Mouse (Mus musculus): ENCODE results near the gene Lcn2. TPM values are rescaled to one million over a fixed set of nuclear protein-coding genes. Genes with fewer than 3 reads are reported as not detected.
A peak's percentile ranks its signal among the peaks of the same experiment; 100 is the strongest.

Gene Lcn2
- polyA plus RNA-seq, 1 experiment from 2014 or later = not detected

GRCm38 (mm10) chr2:32348311-32348710 is 39.7 kb downstream of the Lcn2 start:
- no peak overlapping the region for H3K4me3 ChIP-seq (replicated peaks; ENCODE audit: low read depth, low read length)
- H3K27me3 ChIP-seq (ENCODE audit: control insufficient read depth, insufficient read depth, low read length) = no peaks in the 10 kb centered on the region
- H3K4me2 ChIP-seq (ENCODE audit: low read length) = no peak overlapping the region
- H3K4me1 ChIP-seq (ENCODE audit: control insufficient read depth, insufficient read depth, low read length) = peaks cover 20% of the 10 kb centered on the region
- DNase-seq (no peak), ATAC-seq (ENCODE audit: low FRiP score, low TSS enrichment) (no peak)
- H3K27ac ChIP-seq (replicated peaks; ENCODE audit: low read depth, low read length) = no peak overlapping the region
- WGBS = 88% methylated on average over 11 of the region's 11 CpGs
- no peak overlapping the region for H3K9ac ChIP-seq (replicated peaks; ENCODE audit: low read length)
- no peaks in the 10 kb centered on the region for H3K9me3 ChIP-seq (ENCODE audit: control insufficient read depth, low read length)
- peaks cover 4% of the 10 kb centered on the region; the same call in 1 of the 2 replicates for H3K36me3 ChIP-seq (ENCODE audit: control insufficient read depth, insufficient read depth, low read length)

- no peaks in the 10 kb centered on the region for H3K9me3 ChIP-seq (ENCODE audit: control insufficient read depth, low read length)
- H3K4me3 ChIP-seq (replicated peaks; ENCODE audit: low read depth, low read length) = no peak overlapping the region
- 79% methylated on average over 6 of the region's 6 CpGs for WGBS
- H3K27ac ChIP-seq (replicated peaks; ENCODE audit: low read depth, low read length) = no peak overlapping the region
- no peak overlapping the region for H3K9ac ChIP-seq (replicated peaks; ENCODE audit: low read length)
- DNase-seq = no peak
- peaks cover 20% of the 10 kb centered on the region for H3K4me1 ChIP-seq (ENCODE audit: control insufficient read depth, insufficient read depth, low read length)
- ATAC-seq (ENCODE audit: low FRiP score, low TSS enrichment) = no peak
- H3K4me2 ChIP-seq (ENCODE audit: low read length) = no peak overlapping the region
- no peaks in the 10 kb centered on the region for H3K27me3 ChIP-seq (ENCODE audit: control insufficient read depth, insufficient read depth, low read length)
- peaks cover 4% of the 10 kb centered on the region; the same call in 1 of the 2 replicates for H3K36me3 ChIP-seq (ENCODE audit: control insufficient read depth, insufficient read depth, low read length)
These were observed 41.0 kb downstream of the Lcn2 start for GRCm38 (mm10) chr2:32347019-32347418.

GRCm38 (mm10) chr2:32344598-32345321 is 43.3 kb downstream of the Lcn2 start:
- H3K4me3 ChIP-seq (replicated peaks; ENCODE audit: low read depth, low read length) = no peak overlapping the region
- H3K9ac ChIP-seq (replicated peaks; ENCODE audit: low read length) = no peak overlapping the region
- no peak overlapping the region for H3K27ac ChIP-seq (replicated peaks; ENCODE audit: low read depth, low read length)
- H3K36me3 ChIP-seq (ENCODE audit: control insufficient read depth, insufficient read depth, low read length) = peaks cover 12% of the 10 kb centered on the region
- no peak overlapping the region for H3K4me2 ChIP-seq (ENCODE audit: low read length)
- no peaks in the 10 kb centered on the region for H3K9me3 ChIP-seq (ENCODE audit: control insufficient read depth, low read length)
- DNase-seq = no peak
- no peaks in the 10 kb centered on the region for H3K27me3 ChIP-seq (ENCODE audit: control insufficient read depth, insufficient read depth, low read length)
- WGBS = 55% methylated on average over 14 of the region's 14 CpGs
- no peak for ATAC-seq (ENCODE audit: low FRiP score, low TSS enrichment)
- H3K4me1 ChIP-seq (ENCODE audit: control insufficient read depth, insufficient read depth, low read length) = no peaks in the 10 kb centered on the region

- DNase-seq = no peak
- H3K27ac ChIP-seq (replicated peaks; ENCODE audit: low read depth, low read length) = no peak overlapping the region
These were observed 44.0 kb downstream of the Lcn2 start for GRCm38 (mm10) chr2:32344056-32344455.

GRCm38 (mm10) chr2:32343351-32343671 is 44.7 kb downstream of the Lcn2 start:
- H3K27me3 ChIP-seq (ENCODE audit: control insufficient read depth, insufficient read depth, low read length) = no peaks in the 10 kb centered on the region
- H3K4me3 ChIP-seq (replicated peaks; ENCODE audit: low read depth, low read length) = no peak overlapping the region
- no peak overlapping the region for H3K4me2 ChIP-seq (ENCODE audit: low read length)
- no peaks in the 10 kb centered on the region for H3K9me3 ChIP-seq (ENCODE audit: control insufficient read depth, low read length)
- no peak overlapping the region for H3K27ac ChIP-seq (replicated peaks; ENCODE audit: low read depth, low read length)
- no peaks in the 10 kb centered on the region for H3K4me1 ChIP-seq (ENCODE audit: control insufficient read depth, insufficient read depth, low read length)
- H3K36me3 ChIP-seq (ENCODE audit: control insufficient read depth, insufficient read depth, low read length) = peaks cover 18% of the 10 kb centered on the region
- no peak overlapping the region for H3K9ac ChIP-seq (replicated peaks; ENCODE audit: low read length)
- DNase-seq = no peak
- no peak for ATAC-seq (ENCODE audit: low FRiP score, low TSS enrichment)
- WGBS = 95% methylated on average over 2 of the region's 2 CpGs

More at GRCm38 (mm10) chr2:32344056-32344455, 44.0 kb downstream of the Lcn2 start:
- Histone ChIP-seq H3K4me1 (ENCODE audit: control insufficient read depth, insufficient read depth, low read length) (no peaks in the 10 kb centered on the region), H3K9ac (replicated peaks; ENCODE audit: low read length) (no peak overlapping the region), H3K36me3 (ENCODE audit: control insufficient read depth, insufficient read depth, low read length) (peaks cover 18% of the 10 kb centered on the region), H3K4me3 (replicated peaks; ENCODE audit: low read depth, low read length) (no peak overlapping the region), H3K27me3 (ENCODE audit: control insufficient read depth, insufficient read depth, low read length) (no peaks in the 10 kb centered on the region), H3K4me2 (ENCODE audit: low read length) (no peak overlapping the region), H3K9me3 (ENCODE audit: control insufficient read depth, low read length) (no peaks in the 10 kb centered on the region)
- 74% methylated on average over 10 of the region's 10 CpGs for WGBS
- ATAC-seq (ENCODE audit: low FRiP score, low TSS enrichment) = no peak

- Histone ChIP-seq H3K27me3 (ENCODE audit: control insufficient read depth, insufficient read depth, low read length) (no peaks in the 10 kb centered on the region), H3K36me3 (ENCODE audit: control insufficient read depth, insufficient read depth, low read length) (peaks cover 19% of the 10 kb centered on the region), H3K9ac (replicated peaks; ENCODE audit: low read length) (no peak overlapping the region), H3K4me2 (ENCODE audit: low read length) (no peak overlapping the region), H3K4me3 (replicated peaks; ENCODE audit: low read depth, low read length) (no peak overlapping the region), H3K4me1 (ENCODE audit: control insufficient read depth, insufficient read depth, low read length) (no peaks in the 10 kb centered on the region), H3K27ac (replicated peaks; ENCODE audit: low read depth, low read length) (peak overlapping the region; percentile 41; the same call in 1 of the 2 replicates), H3K9me3 (ENCODE audit: control insufficient read depth, low read length) (no peaks in the 10 kb centered on the region)
- ATAC-seq (ENCODE audit: low FRiP score, low TSS enrichment) (no peak), DNase-seq (no peak)
- 66% methylated on average over 6 of the region's 6 CpGs for WGBS
These were observed 45.3 kb downstream of the Lcn2 start for GRCm38 (mm10) chr2:32342539-32343350.

- Histone ChIP-seq H3K27ac (replicated peaks; ENCODE audit: low read depth, low read length) (no peak overlapping the region), H3K9me3 (ENCODE audit: control insufficient read depth, low read length) (no peaks in the 10 kb centered on the region), H3K4me1 (ENCODE audit: control insufficient read depth, insufficient read depth, low read length) (no peaks in the 10 kb centered on the region), H3K4me3 (replicated peaks; ENCODE audit: low read depth, low read length) (no peak overlapping the region), H3K9ac (replicated peaks; ENCODE audit: low read length) (no peak overlapping the region), H3K4me2 (ENCODE audit: low read length) (no peak overlapping the region), H3K36me3 (ENCODE audit: control insufficient read depth, insufficient read depth, low read length) (peaks cover 25% of the 10 kb centered on the region), H3K27me3 (ENCODE audit: control insufficient read depth, insufficient read depth, low read length) (no peaks in the 10 kb centered on the region)
- 76% methylated on average over 4 of the region's 4 CpGs for WGBS
- DNase-seq = no peak
- ATAC-seq (ENCODE audit: low FRiP score, low TSS enrichment) = no peak
These were observed 46.0 kb downstream of the Lcn2 start for GRCm38 (mm10) chr2:32342039-32342438.

- Histone ChIP-seq H3K27me3 (ENCODE audit: control insufficient read depth, insufficient read depth, low read length) (no peaks in the 10 kb centered on the region), H3K4me1 (ENCODE audit: control insufficient read depth, insufficient read depth, low read length) (no peaks in the 10 kb centered on the region), H3K36me3 (ENCODE audit: control insufficient read depth, insufficient read depth, low read length) (peaks cover 29% of the 10 kb centered on the region), H3K4me3 (replicated peaks; ENCODE audit: low read depth, low read length) (no peak overlapping the region), H3K4me2 (ENCODE audit: low read length) (no peak overlapping the region), H3K27ac (replicated peaks; ENCODE audit: low read depth, low read length) (no peak overlapping the region), H3K9ac (replicated peaks; ENCODE audit: low read length) (no peak overlapping the region), H3K9me3 (ENCODE audit: control insufficient read depth, low read length) (no peaks in the 10 kb centered on the region)
- DNase-seq = no peak
- ATAC-seq (ENCODE audit: low FRiP score, low TSS enrichment) = no peak
- WGBS = 90% methylated on average over 4 of the region's 4 CpGs
These were observed 46.5 kb downstream of the Lcn2 start for GRCm38 (mm10) chr2:32341634-32341939.
